Mouse (Mus musculus) T-helper 17 cell (primary cell): ENCODE data around the gene Rngtt.
"Not testable (repeated sequence)": the region's sequence is repeated elsewhere in the genome, so short reads cannot be mapped to it uniquely, and the experiment has no call there.

Experiments used
- in situ Hi-C, 2 experiments: fragments of 300-600 bp; cut with MboI, MseI; formaldehyde crosslinking; loops; 1 replicate in 1 of 2; 2 replicates in 1 of 2; pipeline ENCODE4 v1.15.1; 2025; ENCODE audit warnings: high pct_unique_total_duplicates in 2 of 2

The Rngtt gene

GRCm38 (mm10) chr4:33309764-33310757 lies at the start of gene Rngtt:
Rngtt (plus strand) TSS chr4:33310311.
- in situ Hi-C loops, result no loop called here

- in situ Hi-C loops, result no loop called here
These were observed 49.8 kb upstream of the Rngtt start for GRCm38 (mm10) chr4:33260311-33260710.

- in situ Hi-C loops, result no loop called here
These were observed 48.8 kb upstream of the Rngtt start for GRCm38 (mm10) chr4:33261311-33261753.

GRCm38 (mm10) chr4:33262897-33263296 lies 47.2 kb upstream of the Rngtt start:
- in situ Hi-C loops, result no loop called here

- in situ Hi-C loops, result no loop called here
These were observed 45.0 kb upstream of the Rngtt start for GRCm38 (mm10) chr4:33264979-33265726.

GRCm38 (mm10) chr4:33270386-33271314 lies 39.5 kb upstream of the Rngtt start:
- in situ Hi-C loops, result no loop called here

GRCm38 (mm10) chr4:33273437-33273836 lies 36.7 kb upstream of the Rngtt start:
- in situ Hi-C loops, result no loop called here

- in situ Hi-C loops, result no loop called here
These were observed 28.0 kb upstream of the Rngtt start for GRCm38 (mm10) chr4:33281891-33282685.

GRCm38 (mm10) chr4:33284083-33284880 lies 25.8 kb upstream of the Rngtt start:
- in situ Hi-C loops, result no loop called here

GRCm38 (mm10) chr4:33285448-33285847 lies 24.7 kb upstream of the Rngtt start:
- in situ Hi-C loops, result no loop called here

- in situ Hi-C loops, result no loop called here
These were observed 20.9 kb upstream of the Rngtt start for GRCm38 (mm10) chr4:33289106-33289650.

- in situ Hi-C loops, result loop anchor here in 1 of 2 experiments (5.0 kb wide), 1 partner anchor 143 kb away; no protein-coding TSS in a partner anchor
These were observed 20.1 kb upstream of the Rngtt start, which contains the start of gene Pnrc1 for GRCm38 (mm10) chr4:33290002-33290401. Pnrc1 (minus strand) TSS chr4:33290163.

GRCm38 (mm10) chr4:33290878-33291277 lies 19.2 kb upstream of the Rngtt start:
- in situ Hi-C loops, result loop anchor here in 1 of 2 experiments (5.0 kb wide), 1 partner anchor 144 kb away; no protein-coding TSS in a partner anchor

- in situ Hi-C loops, result loop anchor here in 1 of 2 experiments (5.0 kb wide), 1 partner anchor 145 kb away; no protein-coding TSS in a partner anchor
These were observed 17.4 kb upstream of the Rngtt start for GRCm38 (mm10) chr4:33292409-33293370.

GRCm38 (mm10) chr4:33300891-33301665 lies 9.0 kb upstream of the Rngtt start:
- in situ Hi-C loops, result not testable (repeated sequence)

- in situ Hi-C loops, result no loop called here
These were observed 7.1 kb upstream of the Rngtt start for GRCm38 (mm10) chr4:33303057-33303456.

- in situ Hi-C loops, result no loop called here
These were observed 3.0 kb upstream of the Rngtt start for GRCm38 (mm10) chr4:33307146-33307545.
